Mouse (Mus musculus) kidney, adult 2 months (tissue): ENCODE data around the gene Nmnat2. TPM values are rescaled to one million over a fixed set of nuclear protein-coding genes. Genes with fewer than 3 reads are reported as not detected.
A peak's percentile ranks its signal among the peaks of the same experiment; 100 is the strongest.

Experiments used
- DNase-seq: peaks from one replicate; pipeline ENCODE4 v3.0.0; 2021
- H3K27ac ChIP-seq: fragments of 200-500 bp; 2 replicates; pipeline ENCODE4 v1.5.1; 2012; ENCODE audit warnings: low read depth, low read length, control low read depth, inconsistent platforms; ENCODE audit not compliant: insufficient read depth
- H3K27me3 ChIP-seq: fragments of 200-500 bp; replicated peaks from 2 replicates; pipeline ENCODE4 v1.6.1; 2012; ENCODE audit warnings: mild to moderate bottlenecking, moderate library complexity, low read length, inconsistent platforms; ENCODE audit not compliant: control insufficient read depth, insufficient read depth
- H3K36me3 ChIP-seq: fragments of 200-500 bp; 2 replicates; pipeline ENCODE4 v1.6.1; 2012; ENCODE audit warnings: mild to moderate bottlenecking, moderate library complexity, low read length, inconsistent platforms; ENCODE audit not compliant: control insufficient read depth, insufficient read depth
- H3K4me1 ChIP-seq: fragments of 200-500 bp; 2 replicates; pipeline ENCODE4 v1.6.1; 2011; ENCODE audit warnings: low read length; ENCODE audit not compliant: control insufficient read depth, insufficient read depth
- H3K4me3 ChIP-seq: fragments of 200-500 bp; 2 replicates; pipeline ENCODE4 v1.5.1; 2011; ENCODE audit warnings: mild to moderate bottlenecking, low read depth, low read length, control low read depth; ENCODE audit not compliant: insufficient read depth
- CTCF ChIP-seq: fragments of 200-500 bp; conservative IDR thresholded peaks from 2 replicates; pipeline ENCODE4 v1.5.1; 2011; ENCODE audit warnings: low read depth, mild to moderate bottlenecking, control low read depth, low read length, moderate library complexity, mixed read lengths; ENCODE audit not compliant: insufficient read depth, insufficient read length
- POLR2A ChIP-seq: fragments of 200-500 bp; IDR thresholded peaks from one replicate; pipeline ENCODE4 v1.6.1; 2011; ENCODE audit warnings: low read depth, low read length, control low read depth
- WGBS: fragments of 180-500 bp; shearing (Covaris S2); methylation state at CpG from one replicate; pipeline ENCODE4 v1.1.7; 2018; 5-methylcytosine and 5-hydroxymethylcytosine counted together
- polyA plus RNA-seq: library from polyadenylated mRNA; depleted of rRNA; stranded (reverse); fragments of >200 nt; gene quantifications from 2 replicates; pipeline ENCODE4 v1.2.3, GENCODE M21; 2012

The Nmnat2 gene
- polyA plus RNA-seq, 1 experiment = 0.41 TPM

DNA sequence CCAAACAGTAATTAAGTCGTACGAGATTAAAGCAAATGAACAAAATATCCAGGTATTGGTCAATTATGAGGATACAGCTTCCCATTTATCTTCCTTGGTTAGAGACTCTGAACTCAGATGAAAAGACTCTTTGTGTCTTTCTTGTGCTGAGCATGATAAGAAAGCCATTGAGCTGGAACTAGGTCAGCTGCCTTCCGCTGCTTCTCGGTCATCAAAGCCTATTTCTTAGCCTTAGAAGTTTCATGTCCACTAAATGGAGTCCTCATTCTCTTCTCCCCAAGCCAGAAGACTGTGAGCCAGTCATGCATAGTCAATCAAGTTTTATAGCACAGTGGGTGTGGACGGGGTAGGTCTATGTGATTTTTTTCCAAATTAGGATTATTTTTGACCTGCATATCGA lies 19.3 kb upstream of the Nmnat2 start:
- DNase-seq = no peak
- TF ChIP-seq POLR2A (no peak), CTCF (no peak)
- H3K4me1 ChIP-seq = no peaks in the 10 kb centered on the region
- H3K27ac ChIP-seq = no peak overlapping the region
- H3K27me3 ChIP-seq = no peaks in the 10 kb centered on the region
- WGBS = 59% methylated on average over 6 of the region's 6 CpGs
- H3K36me3 ChIP-seq = no peaks in the 10 kb centered on the region
- no peak overlapping the region for H3K4me3 ChIP-seq

GRCm38 (mm10) chr1:152936365-152936764 lies 18.4 kb upstream of the Nmnat2 start:
- 91% methylated on average over 5 of the region's 5 CpGs for WGBS
- Histone ChIP-seq H3K27ac (no peak overlapping the region), H3K27me3 (no peaks in the 10 kb centered on the region), H3K36me3 (no peaks in the 10 kb centered on the region), H3K4me1 (no peaks in the 10 kb centered on the region), H3K4me3 (no peak overlapping the region)
- DNase-seq = no peak
- no peak for TF ChIP-seq POLR2A
- no peak for TF ChIP-seq CTCF

DNA sequence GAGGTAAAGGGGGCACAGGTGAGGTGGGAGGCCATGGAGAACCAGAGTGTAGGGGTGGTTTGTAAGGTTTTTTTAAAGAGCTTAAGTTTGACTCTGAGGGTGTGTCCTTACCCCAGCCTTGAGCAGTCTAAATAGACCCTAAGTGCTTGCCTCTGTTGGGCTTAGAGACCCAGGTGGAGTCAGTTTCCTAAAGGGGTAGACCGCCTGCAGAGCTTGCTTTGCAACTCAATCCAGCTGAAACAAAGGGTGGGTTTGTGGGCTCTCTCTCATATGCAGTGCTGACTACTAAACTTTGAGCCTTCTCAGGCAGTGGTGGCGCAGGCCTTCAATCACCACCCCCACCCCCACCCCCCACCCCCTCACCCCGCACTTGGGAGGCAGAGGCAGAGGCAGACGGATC lies 11.8 kb upstream of the Nmnat2 start:
- 56% methylated on average over 4 of the region's 4 CpGs for WGBS
- DNase-seq = no peak
- no peaks in the 10 kb centered on the region for H3K27me3 ChIP-seq
- H3K27ac ChIP-seq = no peak overlapping the region
- H3K4me1 ChIP-seq = no peaks in the 10 kb centered on the region
- no peaks in the 10 kb centered on the region for H3K36me3 ChIP-seq
- no peak overlapping the region for H3K4me3 ChIP-seq
- TF ChIP-seq POLR2A = no peak
- no peak for TF ChIP-seq CTCF

DNA sequence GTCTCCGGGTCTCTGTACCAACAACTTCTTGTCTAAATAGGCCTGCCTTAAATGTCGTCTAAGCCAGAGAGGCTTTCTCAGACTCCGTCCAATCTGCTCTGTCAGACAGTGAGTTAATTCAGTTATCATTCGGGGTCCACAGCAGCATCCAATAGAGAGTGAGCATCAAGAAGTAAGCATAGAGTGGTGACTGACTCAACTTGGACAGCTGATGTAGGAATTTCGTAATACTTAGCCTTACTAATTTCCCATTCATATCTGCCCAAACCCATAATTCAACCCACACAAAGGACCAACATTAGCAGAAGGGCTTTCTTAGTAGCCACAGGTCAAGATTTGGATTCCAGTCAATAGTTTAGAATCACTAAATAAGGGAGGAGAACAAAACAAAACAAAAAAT lies 626 bp upstream of the Nmnat2 start:
- no peaks in the 10 kb centered on the region for H3K4me1 ChIP-seq
- no peaks in the 10 kb centered on the region for H3K36me3 ChIP-seq
- H3K4me3 ChIP-seq = no peak overlapping the region
- H3K27ac ChIP-seq = no peak overlapping the region
- no peak for DNase-seq
- 0 out of 2 replicates have a peak, but pooled peaks cover 1% of the 10 kb centered on the region for H3K27me3 ChIP-seq
- no peak for TF ChIP-seq POLR2A
- TF ChIP-seq CTCF = no peak
- 79% methylated on average over 5 of the region's 5 CpGs for WGBS

GRCm38 (mm10) chr1:152955564-152956211 lies 895 bp downstream of the Nmnat2 start:
- TF ChIP-seq CTCF (no peak), POLR2A (no peak)
- no peak overlapping the region for H3K4me3 ChIP-seq
- no peak overlapping the region for H3K27ac ChIP-seq
- H3K4me1 ChIP-seq = no peaks in the 10 kb centered on the region
- 0 out of 2 replicates have a peak, but pooled peaks cover 1% of the 10 kb centered on the region for H3K27me3 ChIP-seq
- no peaks in the 10 kb centered on the region for H3K36me3 ChIP-seq
- WGBS = 3% methylated on average over 40 of the region's 40 CpGs
- DNase-seq = no peak

DNA sequence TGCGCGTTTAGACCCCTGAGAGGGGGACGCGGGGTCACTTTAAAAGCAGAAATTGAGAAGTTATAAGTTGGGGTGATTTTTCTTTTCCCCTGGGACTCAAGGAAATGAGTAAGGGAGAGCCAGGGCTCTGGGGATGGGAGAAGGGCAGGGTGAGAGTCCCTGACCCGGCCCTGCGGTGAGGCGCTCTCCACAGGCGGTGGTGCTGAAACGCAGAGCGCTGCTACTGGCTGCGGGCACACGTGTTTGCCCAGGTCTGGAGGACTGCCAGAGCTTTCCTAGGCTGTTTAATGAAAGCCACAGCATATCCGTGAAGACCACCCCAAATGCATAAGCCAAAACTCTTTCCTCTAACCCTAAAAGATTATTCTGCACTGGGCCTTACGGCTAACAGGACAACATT lies 1.4 kb downstream of the Nmnat2 start:
- no peak overlapping the region for H3K4me3 ChIP-seq
- no peak for TF ChIP-seq POLR2A
- no peak for TF ChIP-seq CTCF
- peak; percentile 60 for DNase-seq
- WGBS = 6% methylated on average over 14 of the region's 14 CpGs
- H3K4me1 ChIP-seq = no peaks in the 10 kb centered on the region
- no peak overlapping the region for H3K27ac ChIP-seq
- H3K36me3 ChIP-seq = no peaks in the 10 kb centered on the region
- H3K27me3 ChIP-seq = 0 out of 2 replicates have a peak, but pooled peaks cover 1% of the 10 kb centered on the region

GRCm38 (mm10) chr1:152964344-152964743 lies 9.6 kb downstream of the Nmnat2 start:
- Histone ChIP-seq H3K27ac (no peak overlapping the region), H3K4me1 (no peaks in the 10 kb centered on the region), H3K27me3 (no peaks in the 10 kb centered on the region), H3K36me3 (no peaks in the 10 kb centered on the region), H3K4me3 (no peak overlapping the region)
- TF ChIP-seq POLR2A (no peak), CTCF (no peak)
- 79% methylated on average over 10 of the region's 10 CpGs for WGBS
- DNase-seq = no peak

DNA sequence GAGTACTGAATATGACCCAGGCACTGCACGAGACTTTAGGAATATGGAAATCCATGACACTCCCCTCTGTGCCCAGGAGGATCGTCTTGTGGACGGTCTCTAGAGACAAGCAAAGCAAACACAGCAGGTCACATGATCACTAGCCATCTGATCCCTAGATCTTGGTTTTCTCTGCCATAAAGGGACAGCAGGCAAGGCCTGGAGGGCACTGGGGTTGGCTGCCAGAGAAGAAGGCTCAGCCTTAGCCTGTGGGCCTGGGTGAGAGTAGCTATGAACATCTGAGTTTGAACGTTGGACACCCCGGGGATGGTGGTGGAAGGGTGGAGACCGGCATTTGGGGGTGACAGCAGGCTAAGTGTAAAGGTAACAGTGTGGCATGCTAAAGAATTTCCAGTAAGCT lies 11.4 kb downstream of the Nmnat2 start:
- DNase-seq = no peak
- 61% methylated on average over 6 of the region's 6 CpGs for WGBS
- Histone ChIP-seq H3K4me1 (no peaks in the 10 kb centered on the region), H3K27me3 (no peaks in the 10 kb centered on the region), H3K4me3 (no peak overlapping the region), H3K36me3 (no peaks in the 10 kb centered on the region), H3K27ac (no peak overlapping the region)
- no peak for TF ChIP-seq POLR2A
- TF ChIP-seq CTCF = no peak
